Mouse (Mus musculus) CH12.LX (cell line): ENCODE measurements around the gene Tia1. TPM values are rescaled to one million over a fixed set of nuclear protein-coding genes. Genes with fewer than 3 reads are reported as not detected.

ENCODE experiments used
- DNase-seq: peaks from one replicate; pipeline ENCODE4 v3.0.0-alpha.2; 2013; ENCODE audit errors: extremely low read depth
- H3K27ac ChIP-seq: 2 replicates; pipeline ENCODE4 v1.5.1; 2012; ENCODE audit warnings: low read depth, mild to moderate bottlenecking, control low read depth, moderate library complexity; ENCODE audit not compliant: insufficient read depth
- H3K27me3 ChIP-seq: replicated peaks from 2 replicates; pipeline ENCODE3; 2012; ENCODE audit warnings: inconsistent platforms
- H3K36me3 ChIP-seq, 2 experiments: replicated peaks in 1 of 2; 2 replicates each; pipeline versions ENCODE3 to v1.6.1; 2012; ENCODE audit warnings: inconsistent platforms in 1 of 2, low read length in 1 of 2, mild to moderate bottlenecking in 1 of 2, mixed read lengths in 1 of 2, moderate library complexity in 1 of 2; ENCODE audit not compliant: control insufficient read depth in 1 of 2, insufficient read depth in 1 of 2
- H3K4me1 ChIP-seq, 2 experiments: 2 replicates each; pipeline ENCODE4 v1.6.1; 2012; ENCODE audit warnings: inconsistent platforms in 1 of 2, moderate library complexity in 1 of 2; ENCODE audit not compliant: insufficient read depth in 2 of 2, control insufficient read depth in 1 of 2
- H3K4me2 ChIP-seq: 2 replicates; pipeline ENCODE4 v1.6.1; 2012; ENCODE audit warnings: low read depth, mild to moderate bottlenecking, control low read depth; ENCODE audit not compliant: poor library complexity, insufficient read depth, severe bottlenecking
- H3K4me3 ChIP-seq, 3 experiments: fragments of 150-350 bp in 1 of 3; sonication (generic) in 1 of 3; replicated peaks in 1 of 3; 2 replicates each; pipeline versions ENCODE3 to v1.5.1; 2011 to 2012; ENCODE audit warnings: low read depth in 2 of 3, low read length in 2 of 3, mild to moderate bottlenecking in 2 of 3, moderate library complexity in 2 of 3, control low read depth in 1 of 3, improper control_type of control experiment in 1 of 3, inconsistent platforms in 1 of 3, mixed read lengths in 1 of 3; ENCODE audit not compliant: poor library complexity in 1 of 3
- H3K79me2 ChIP-seq: replicated peaks from 2 replicates; pipeline ENCODE4 v1.6.1; 2012; ENCODE audit warnings: mild to moderate bottlenecking, moderate library complexity; ENCODE audit not compliant: control insufficient read depth, poor library complexity, insufficient read depth, severe bottlenecking; ENCODE audit errors: extremely low read depth
- H3K9ac ChIP-seq: 2 replicates; pipeline ENCODE4 v1.6.1; 2012; ENCODE audit warnings: low read depth, mild to moderate bottlenecking, control low read depth, moderate library complexity; ENCODE audit not compliant: insufficient read depth
- H3K9me3 ChIP-seq: replicated peaks from 2 replicates; pipeline ENCODE3; 2012; ENCODE audit warnings: low read length, inconsistent platforms, mixed read lengths
- BHLHE40 ChIP-seq: IDR thresholded peaks from 2 replicates; pipeline ENCODE4 v1.6.1; 2011; ENCODE audit warnings: mild to moderate bottlenecking, low read depth, low read length, improper control_type of control experiment
- CHD1 ChIP-seq: IDR thresholded peaks from 2 replicates; pipeline ENCODE4 v1.6.1; 2012; ENCODE audit warnings: low read depth, low read length, improper control_type of control experiment, inconsistent platforms
- CHD2 ChIP-seq: IDR thresholded peaks from 2 replicates; pipeline ENCODE4 v1.6.1; 2011; ENCODE audit warnings: low read length, improper control_type of control experiment
- CTCF ChIP-seq, 2 experiments: IDR thresholded peaks in 1 of 2; conservative IDR thresholded peaks in 1 of 2; 2 replicates each; pipeline ENCODE4 v1.5.1; 2011 to 2012; ENCODE audit warnings: low read depth in 2 of 2, low read length in 2 of 2, improper control_type of control experiment in 1 of 2, inconsistent platforms in 1 of 2, mild to moderate bottlenecking in 1 of 2, moderate library complexity in 1 of 2
- E2F4 ChIP-seq: IDR thresholded peaks from 2 replicates; pipeline ENCODE4 v1.6.1; 2011; ENCODE audit warnings: low read depth, low read length, improper control_type of control experiment; ENCODE audit not compliant: insufficient replicate concordance
- ELF1 ChIP-seq: IDR thresholded peaks from 2 replicates; pipeline ENCODE4 v1.6.1; 2014; ENCODE audit warnings: low read depth, mild to moderate bottlenecking, inconsistent platforms, low read length, improper control_type of control experiment
- EP300 ChIP-seq: IDR thresholded peaks from 2 replicates; pipeline ENCODE4 v1.6.1; 2011; ENCODE audit warnings: low read length, improper control_type of control experiment
- ETS1 ChIP-seq: conservative IDR thresholded peaks from 2 replicates; pipeline ENCODE4 v1.6.1; 2012; ENCODE audit warnings: low read depth, mild to moderate bottlenecking, inconsistent platforms, low read length, improper control_type of control experiment, moderate library complexity
- GABPA ChIP-seq: IDR thresholded peaks from 2 replicates; pipeline ENCODE4 v1.6.1; 2012; ENCODE audit warnings: low read depth, low read length, improper control_type of control experiment, inconsistent platforms; ENCODE audit not compliant: insufficient replicate concordance
- HCFC1 ChIP-seq: IDR thresholded peaks from 2 replicates; pipeline ENCODE4 v1.6.1; 2012; ENCODE audit warnings: low read depth, mild to moderate bottlenecking, inconsistent platforms, low read length, improper control_type of control experiment
- IRF4 ChIP-seq: IDR thresholded peaks from 2 replicates; pipeline ENCODE4 v1.6.1; 2014; ENCODE audit warnings: low read depth, mild to moderate bottlenecking, inconsistent platforms, low read length, improper control_type of control experiment
- JUN ChIP-seq: IDR thresholded peaks from 2 replicates; pipeline ENCODE4 v1.6.1; 2011; ENCODE audit warnings: low read depth, mild to moderate bottlenecking, low read length, improper control_type of control experiment, moderate library complexity; ENCODE audit not compliant: insufficient read depth
- JUND ChIP-seq: conservative IDR thresholded peaks from 2 replicates; pipeline ENCODE4 v1.6.1; 2011; ENCODE audit warnings: low read depth, low read length, improper control_type of control experiment
- KAT2A ChIP-seq: IDR thresholded peaks from 2 replicates; pipeline ENCODE4 v1.6.1; 2012; ENCODE audit warnings: low read length, improper control_type of control experiment, inconsistent platforms; ENCODE audit not compliant: insufficient replicate concordance
- MAFK ChIP-seq: IDR thresholded peaks from 2 replicates; pipeline ENCODE4 v1.6.1; 2011; ENCODE audit warnings: low read length, improper control_type of control experiment; ENCODE audit not compliant: insufficient replicate concordance
- MAX ChIP-seq: IDR thresholded peaks from 2 replicates; pipeline ENCODE4 v1.6.1; 2011; ENCODE audit warnings: low read length, improper control_type of control experiment
- MAZ ChIP-seq: IDR thresholded peaks from 2 replicates; pipeline ENCODE4 v1.6.1; 2012; ENCODE audit warnings: low read depth, mild to moderate bottlenecking, inconsistent platforms, low read length, improper control_type of control experiment, moderate library complexity
- MEF2A ChIP-seq: IDR thresholded peaks from 2 replicates; pipeline ENCODE4 v1.6.1; 2014; ENCODE audit warnings: low read depth, mild to moderate bottlenecking, inconsistent platforms, low read length, improper control_type of control experiment, borderline replicate concordance
- MXI1 ChIP-seq: IDR thresholded peaks from 2 replicates; pipeline ENCODE4 v1.6.1; 2011; ENCODE audit warnings: mild to moderate bottlenecking, low read depth, low read length, improper control_type of control experiment
- MYC ChIP-seq: IDR thresholded peaks from 2 replicates; pipeline ENCODE4 v1.6.1; 2011; ENCODE audit warnings: low read depth, mild to moderate bottlenecking, improper control_type of control experiment, low read length
- NELFE ChIP-seq: IDR thresholded peaks from 2 replicates; pipeline ENCODE4 v1.6.1; 2011; ENCODE audit warnings: low read depth, low read length, improper control_type of control experiment
- NRF1 ChIP-seq: IDR thresholded peaks from 2 replicates; pipeline ENCODE4 v1.6.1; 2014; ENCODE audit warnings: low read depth, mild to moderate bottlenecking, inconsistent platforms, low read length, improper control_type of control experiment, moderate library complexity
- PAX5 ChIP-seq: IDR thresholded peaks from 2 replicates; pipeline ENCODE4 v1.6.1; 2012; ENCODE audit warnings: low read length, inconsistent platforms, mixed read lengths
- POLR2A ChIP-seq: IDR thresholded peaks from 2 replicates; pipeline ENCODE4 v1.6.1; 2011; ENCODE audit warnings: low read depth, mild to moderate bottlenecking, improper control_type of control experiment, low read length
- POLR2AphosphoS2 ChIP-seq: IDR thresholded peaks from 2 replicates; pipeline ENCODE4 v1.6.1; 2011; ENCODE audit warnings: low read depth, low read length, improper control_type of control experiment
- RAD21 ChIP-seq: IDR thresholded peaks from 2 replicates; pipeline ENCODE4 v1.6.1; 2011; ENCODE audit warnings: low read depth, mild to moderate bottlenecking, low read length, improper control_type of control experiment, moderate library complexity
- RCOR1 ChIP-seq: conservative IDR thresholded peaks from 2 replicates; pipeline ENCODE4 v1.6.1; 2012; ENCODE audit warnings: low read depth, mild to moderate bottlenecking, inconsistent platforms, low read length, improper control_type of control experiment
- SIN3A ChIP-seq: IDR thresholded peaks from 2 replicates; pipeline ENCODE4 v1.6.1; 2012; ENCODE audit warnings: low read length, improper control_type of control experiment, inconsistent platforms
- SMC3 ChIP-seq: IDR thresholded peaks from 2 replicates; pipeline ENCODE4 v1.6.1; 2011; ENCODE audit warnings: low read depth, low read length, improper control_type of control experiment
- TBP ChIP-seq: conservative IDR thresholded peaks from 2 replicates; pipeline ENCODE4 v1.6.1; 2011; ENCODE audit warnings: low read depth, low read length, improper control_type of control experiment
- TCF12 ChIP-seq: IDR thresholded peaks from 2 replicates; pipeline ENCODE4 v1.6.1; 2014; ENCODE audit warnings: low read depth, mild to moderate bottlenecking, inconsistent platforms, low read length, improper control_type of control experiment
- UBTF ChIP-seq: IDR thresholded peaks from 2 replicates; pipeline ENCODE4 v1.6.1; 2012; ENCODE audit warnings: low read depth, mild to moderate bottlenecking, inconsistent platforms, low read length, improper control_type of control experiment, moderate library complexity
- USF1 ChIP-seq: IDR thresholded peaks from 2 replicates; pipeline ENCODE4 v1.6.1; 2014; ENCODE audit warnings: low read depth, mild to moderate bottlenecking, inconsistent platforms, low read length, improper control_type of control experiment
- USF2 ChIP-seq: conservative IDR thresholded peaks from 2 replicates; pipeline ENCODE4 v1.6.1; 2011; ENCODE audit warnings: low read depth, low read length, improper control_type of control experiment
- ZC3H11A ChIP-seq: IDR thresholded peaks from 2 replicates; pipeline ENCODE4 v1.6.1; 2012; ENCODE audit warnings: low read depth, mild to moderate bottlenecking, inconsistent platforms, low read length, improper control_type of control experiment
- ZKSCAN1 ChIP-seq: IDR thresholded peaks from 2 replicates; pipeline ENCODE4 v1.6.1; 2012; ENCODE audit warnings: low read depth, inconsistent platforms, low read length, improper control_type of control experiment, borderline replicate concordance
- ZMIZ1 ChIP-seq: IDR thresholded peaks from 2 replicates; pipeline ENCODE4 v1.6.1; 2012; ENCODE audit warnings: low read depth, mild to moderate bottlenecking, inconsistent platforms, low read length, improper control_type of control experiment
- ZNF384 ChIP-seq: IDR thresholded peaks from 2 replicates; pipeline ENCODE4 v1.6.1; 2012; ENCODE audit warnings: low read depth, low read length, improper control_type of control experiment, inconsistent platforms
- dilution Hi-C: fragments of 300-500 bp; cut with MboI; formaldehyde crosslinking; loops from 2 replicates; pipeline ENCODE4 v1.14.3; 2020; ENCODE audit warnings: low sequenced_read_pairs; ENCODE audit not compliant: extremely low pct_unique_long_range_greater_than_20kb, extremely low pct_ligation_motif_present
- in situ Hi-C: fragments of 300-500 bp; cut with MboI; formaldehyde crosslinking; loops from 3 replicates; pipeline ENCODE4 v1.14.3; 2019; ENCODE audit warnings: low sequenced_read_pairs, low pct_ligation_motif_present, low pct_unique_long_range_greater_than_20kb, mixed read lengths
- polyA plus RNA-seq: library from polyadenylated mRNA; unstranded; fragments of >175 nt; gene quantifications from 2 replicates; pipeline ENCODE4 v1.2.1, GENCODE M21; 2012; ENCODE audit warnings: low read depth; ENCODE audit not compliant: insufficient read length
- total RNA-seq, 2 experiments: library from RNA; depleted of rRNA; stranded (reverse); fragments of 300-350 nt in 1 of 2; fragments of >200 nt in 1 of 2; gene quantifications; 2 replicates each; pipeline ENCODE4 v1.2.3; 2012 to 2014

Gene Tia1
- total and polyA plus RNA-seq, 3 experiments: 31.8 to 41.4 (median 34.0) TPM

GRCm38 (mm10) chr6:86365371-86366124 is 38.5 kb upstream of the Tia1 start, which contains the start of gene Fam136a:
TSS of gene Fam136a (plus strand) at chr6:86365646.
- dilution Hi-C loops: no loop called here
- in situ Hi-C loops: loop anchor here (5.0 to 25.0 kb wide), 2 partner anchors 37 to 353 kb away; partner anchors contain the start of genes Figla and Tia1
- peak within 1 kb of the TSS; percentile 88 for H3K9ac ChIP-seq

More at GRCm38 (mm10) chr6:86365371-86366124, 38.5 kb upstream of the Tia1 start, which contains the start of gene Fam136a:
- Histone ChIP-seq H3K79me2 (peaks cover 18% of the 10 kb centered on the region), H3K36me3 (peaks cover 9 to 25% of the 10 kb centered on the region in 2 experiments), H3K27ac (peak within 1 kb of the TSS; percentile 21), H3K4me2 (peak within 1 kb of the TSS; percentile 98), H3K9me3 (peaks cover 6% of the 10 kb centered on the region), H3K4me3 (peak within 1 kb of the TSS; percentile 54 to 92 (median 90)), H3K27me3 (peaks cover 31% of the 10 kb centered on the region), H3K4me1 (peaks cover 3 to 20% of the 10 kb centered on the region in 2 experiments)
- peak; percentile 96 for DNase-seq
- TF ChIP-seq NRF1: peak; percentile 73
- peak; percentile 86 for TF ChIP-seq SMC3
- no peak for TF ChIP-seq ZMIZ1
- peak; percentile 30; the same call in 1 of the 2 replicates for TF ChIP-seq TCF12
- TF ChIP-seq KAT2A: no peak
- TF ChIP-seq MYC: peak; percentile 5; the same call in 1 of the 2 replicates
- TF ChIP-seq HCFC1: 0 out of 2 replicates have a peak, but pooled peaks have one; percentile 37
- TF ChIP-seq GABPA: no peak
- no peak for TF ChIP-seq ZNF384
- no peak for TF ChIP-seq E2F4
- TF ChIP-seq PAX5: no peak
- peak; percentile 71; the same call in 1 of the 2 replicates for TF ChIP-seq UBTF
- no peak for TF ChIP-seq MAFK
- no peak for TF ChIP-seq RCOR1
- TF ChIP-seq IRF4: peak; percentile 51; the same call in 1 of the 2 replicates
- peak; percentile 88 for TF ChIP-seq BHLHE40
- no peak for TF ChIP-seq MEF2A
- peak; percentile 89 for TF ChIP-seq POLR2A
- TF ChIP-seq SIN3A: peak; percentile 51
- TF ChIP-seq CHD1: no peak
- TF ChIP-seq MXI1: peak; percentile 77
- TF ChIP-seq POLR2AphosphoS2: no peak
- peak; percentile 56; the same call in 1 of the 2 replicates for TF ChIP-seq CHD2
- TF ChIP-seq TBP: 0 out of 2 replicates have a peak, but pooled peaks have one; percentile 40
- peak; percentile 25 to 94; a peak in 3 of 4 replicates for TF ChIP-seq CTCF (conservative IDR thresholded peaks at IDR 0.05 in 1 of 2, IDR thresholded peaks at IDR 0.05 in 1 of 2; ENCODE audit: low read depth in 2 of 2, low read length in 2 of 2)
- TF ChIP-seq USF1: no peak
- no peak for TF ChIP-seq ZKSCAN1
- TF ChIP-seq NELFE: peak; percentile 84
- no peak for TF ChIP-seq JUN
- TF ChIP-seq EP300: no peak
- TF ChIP-seq USF2: no peak
- no peak for TF ChIP-seq ZC3H11A
- TF ChIP-seq ETS1: no peak
- peak; percentile 58 for TF ChIP-seq RAD21
- no peak for TF ChIP-seq JUND
- peak; percentile 66 for TF ChIP-seq ELF1
- no peak; the same call in 1 of the 2 replicates for TF ChIP-seq MAX
- TF ChIP-seq MAZ: peak; percentile 85
